Mouse (Mus musculus): ENCODE measurements at regions not wholly inside any gene's neighbourhood (a gene's known extent, or its start where the extent isn't known, plus 50 kb on each side); places are given as distances from the start of the nearest gene placed in this dataset.

GRCm38 (mm10) chr1:103762044-103762663 is 1006.2 kb upstream of the Cdh20 start:
- DNase-seq (ENCODE audit: low read depth, low spot score) = no peak

- DNase-seq (ENCODE audit: low read depth, low spot score) = peak; percentile 56
These were observed 1005.6 kb upstream of the Cdh20 start for GRCm38 (mm10) chr1:103762745-103763144.

- DNase-seq (ENCODE audit: low read depth, low spot score) = no peak
These were observed 1001.0 kb upstream of the Cdh20 start for GRCm38 (mm10) chr1:103767315-103767714.

- DNase-seq (ENCODE audit: low read depth, low spot score) = peak; percentile 8
These were observed 983.6 kb upstream of the Cdh20 start for GRCm38 (mm10) chr1:103784692-103785091.

- no peak for DNase-seq (ENCODE audit: low read depth, low spot score)
These were observed 972.0 kb upstream of the Cdh20 start for GRCm38 (mm10) chr1:103796337-103796736.

- DNase-seq (ENCODE audit: low read depth, low spot score) = peak; percentile 24
These were observed 969.0 kb upstream of the Cdh20 start for GRCm38 (mm10) chr1:103799343-103799742.

- no peak for DNase-seq (ENCODE audit: low read depth, low spot score)
These were observed 950.4 kb upstream of the Cdh20 start for GRCm38 (mm10) chr1:103817946-103818345.
